Mouse (Mus musculus): ENCODE measurements at regions not wholly inside any gene's neighbourhood (a gene's known extent, or its start where the extent isn't known, plus 50 kb on each side); places are given as distances from the start of the nearest gene placed in this dataset.
"Not testable (repeated sequence)": the region's sequence is repeated elsewhere in the genome, so short reads cannot be mapped to it uniquely, and the experiment has no call there.

- ATAC-seq (replicated peaks; ENCODE audit: poor library complexity), result peak; percentile 38; the same call in 1 of the 2 replicates
Observed at GRCm38 (mm10) chr10:118602922-118603321, 162.1 kb downstream of the Ifng start.

DNA sequence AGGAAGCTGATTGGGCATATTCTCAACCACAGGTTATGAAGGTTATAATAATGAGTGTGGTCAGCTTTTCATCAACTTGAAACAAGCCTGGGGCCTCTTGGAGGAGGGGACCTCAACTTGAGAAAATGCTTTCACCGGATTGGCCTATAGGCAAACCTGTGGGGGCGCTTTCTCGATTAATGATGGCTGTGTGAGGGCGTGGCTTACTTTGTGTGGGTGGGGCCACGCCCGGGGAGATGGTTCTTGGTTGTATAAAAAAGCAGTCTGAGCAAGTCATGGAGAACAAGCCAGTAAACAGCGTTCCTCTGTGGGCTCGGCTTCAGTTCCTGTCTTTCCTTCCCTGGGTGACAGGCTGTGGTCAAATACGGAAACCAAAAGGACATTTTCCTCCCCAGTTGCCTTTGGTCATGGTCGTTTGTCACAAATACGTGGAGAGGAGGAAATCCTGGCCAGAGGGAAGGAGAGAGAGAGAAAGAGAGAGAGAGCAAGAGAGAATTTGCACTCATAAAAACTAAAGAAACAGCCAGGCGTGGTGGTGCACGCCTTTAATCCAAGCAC lies 163.1 kb downstream of the Ifng start:
- peak; percentile 43 for ATAC-seq (replicated peaks; ENCODE audit: poor library complexity)

- 0 out of 2 replicates have a peak, but pooled peaks have one; percentile 35 for ATAC-seq (replicated peaks; ENCODE audit: poor library complexity)
Observed at GRCm38 (mm10) chr10:118605156-118605821, 164.4 kb downstream of the Ifng start.

- no peak for ATAC-seq (replicated peaks; ENCODE audit: poor library complexity)
Observed at GRCm38 (mm10) chr10:118607418-118607817, 166.6 kb downstream of the Ifng start.

- ATAC-seq (replicated peaks; ENCODE audit: poor library complexity), result no peak
Observed at GRCm38 (mm10) chr10:118608376-118609145, 167.7 kb downstream of the Ifng start.

DNA sequence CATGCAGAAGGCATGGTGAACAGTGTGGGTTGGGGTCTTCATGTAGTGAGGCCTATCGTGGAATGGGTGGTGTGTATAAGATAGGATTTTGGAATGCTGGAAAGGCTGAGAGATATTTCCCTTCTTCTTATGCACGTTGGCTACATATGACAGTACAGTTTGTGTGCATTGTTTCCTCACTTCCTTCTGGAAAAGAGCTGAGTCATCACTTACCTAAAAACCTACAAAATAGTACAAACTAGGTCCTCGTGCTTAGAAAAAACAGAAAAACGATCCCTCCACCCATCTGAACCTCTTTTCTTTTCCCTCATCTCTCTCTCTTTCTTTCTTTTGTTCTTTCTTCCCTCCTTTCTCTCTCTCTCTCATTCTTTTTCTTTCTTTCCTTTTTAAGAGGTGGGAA lies 168.3 kb downstream of the Ifng start:
- no peak for ATAC-seq (replicated peaks; ENCODE audit: poor library complexity)

GRCm38 (mm10) chr10:118610868-118611461 lies 170.1 kb downstream of the Ifng start:
- ATAC-seq (replicated peaks; ENCODE audit: poor library complexity), result peak; percentile 78

GRCm38 (mm10) chr10:118612091-118612490 lies 171.2 kb downstream of the Ifng start:
- no peak for ATAC-seq (replicated peaks; ENCODE audit: poor library complexity)

GRCm38 (mm10) chr10:118613056-118613695 lies 172.3 kb downstream of the Ifng start:
- no peak for ATAC-seq (replicated peaks; ENCODE audit: poor library complexity)

DNA sequence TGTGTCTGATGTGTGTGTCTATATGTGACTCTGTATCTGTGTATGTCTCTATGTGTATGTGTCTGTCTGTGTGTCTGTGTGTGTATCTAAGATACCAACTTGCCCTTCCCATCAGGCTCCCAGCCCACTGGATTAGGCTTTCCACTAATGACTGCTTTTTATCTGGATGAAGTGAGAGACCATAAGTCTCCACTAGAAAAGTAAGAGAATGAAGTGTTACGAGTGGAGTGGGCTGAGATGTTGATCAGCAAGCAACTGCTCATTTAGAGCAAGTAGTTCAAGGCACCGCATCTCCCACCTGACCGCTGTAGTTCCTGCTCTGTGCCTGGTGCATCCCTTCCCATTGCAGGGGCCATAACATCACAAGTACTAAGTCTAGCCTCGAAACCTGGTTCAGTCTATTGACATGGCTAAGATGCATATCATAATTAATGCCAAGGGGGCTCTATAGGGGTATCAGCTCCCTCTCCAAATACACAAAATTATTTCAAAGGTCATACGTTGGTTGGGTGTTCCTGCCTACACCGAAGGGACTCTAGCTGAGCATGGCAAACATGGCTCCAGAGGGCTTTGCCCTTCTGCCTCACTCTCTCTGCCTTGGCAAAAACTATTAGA lies 173.5 kb downstream of the Ifng start:
- no peak for ATAC-seq (replicated peaks; ENCODE audit: poor library complexity)

GRCm38 (mm10) chr10:118615131-118616020 lies 174.5 kb downstream of the Ifng start:
- no peak for ATAC-seq (replicated peaks; ENCODE audit: poor library complexity)

DNA sequence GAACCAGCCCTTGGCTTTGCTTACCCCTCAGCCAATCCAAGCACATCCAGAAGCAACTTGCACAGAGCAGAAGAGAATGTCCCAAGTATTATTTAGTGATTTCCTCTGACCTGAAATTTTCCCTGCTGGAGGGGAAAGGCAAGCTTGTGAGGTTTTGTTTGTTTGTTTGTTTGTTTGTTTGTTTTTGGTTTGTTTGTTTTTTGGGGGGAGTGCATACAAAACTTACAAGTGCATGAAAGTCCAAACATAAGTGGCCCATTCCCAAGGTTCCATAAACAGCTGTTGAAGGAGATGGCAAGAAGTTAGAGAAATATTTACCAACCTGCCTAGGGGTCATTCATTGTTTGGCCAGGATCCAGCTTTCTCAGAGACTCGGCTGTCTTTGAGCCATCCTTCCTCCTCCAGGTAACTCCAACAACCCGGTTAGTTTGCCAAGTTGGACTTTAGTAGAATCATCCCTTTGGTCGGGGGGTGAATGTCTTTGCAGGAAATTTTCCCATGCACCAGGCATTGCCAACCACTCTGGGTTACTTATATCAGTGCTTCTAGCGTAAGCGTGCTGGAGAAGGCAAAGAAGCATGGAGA lies 175.3 kb downstream of the Ifng start:
- no peak for ATAC-seq (replicated peaks; ENCODE audit: poor library complexity)

GRCm38 (mm10) chr10:118617291-118618044 lies 176.6 kb downstream of the Ifng start:
- no peak for ATAC-seq (replicated peaks; ENCODE audit: poor library complexity)

DNA sequence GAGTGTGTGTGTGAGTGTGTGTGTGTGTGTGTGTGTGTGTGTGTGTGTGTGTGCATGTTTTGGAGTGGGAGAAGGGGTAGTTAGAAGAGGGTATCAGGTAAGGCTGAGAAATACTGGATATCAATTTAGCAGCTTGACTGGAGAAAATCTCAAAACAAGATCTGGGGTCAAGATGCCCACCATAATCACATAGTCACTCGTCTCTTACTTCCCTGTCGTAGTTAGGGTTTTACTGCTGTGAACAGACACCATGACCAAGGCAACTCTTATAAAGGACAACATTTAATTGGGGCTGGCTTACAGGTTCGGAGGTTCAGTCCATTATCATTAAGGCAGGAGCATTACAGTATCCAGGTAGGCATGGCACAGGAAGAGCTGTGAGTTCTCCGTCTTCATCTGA lies 177.4 kb downstream of the Ifng start:
- not testable (repeated sequence) for ATAC-seq (replicated peaks; ENCODE audit: poor library complexity)

DNA sequence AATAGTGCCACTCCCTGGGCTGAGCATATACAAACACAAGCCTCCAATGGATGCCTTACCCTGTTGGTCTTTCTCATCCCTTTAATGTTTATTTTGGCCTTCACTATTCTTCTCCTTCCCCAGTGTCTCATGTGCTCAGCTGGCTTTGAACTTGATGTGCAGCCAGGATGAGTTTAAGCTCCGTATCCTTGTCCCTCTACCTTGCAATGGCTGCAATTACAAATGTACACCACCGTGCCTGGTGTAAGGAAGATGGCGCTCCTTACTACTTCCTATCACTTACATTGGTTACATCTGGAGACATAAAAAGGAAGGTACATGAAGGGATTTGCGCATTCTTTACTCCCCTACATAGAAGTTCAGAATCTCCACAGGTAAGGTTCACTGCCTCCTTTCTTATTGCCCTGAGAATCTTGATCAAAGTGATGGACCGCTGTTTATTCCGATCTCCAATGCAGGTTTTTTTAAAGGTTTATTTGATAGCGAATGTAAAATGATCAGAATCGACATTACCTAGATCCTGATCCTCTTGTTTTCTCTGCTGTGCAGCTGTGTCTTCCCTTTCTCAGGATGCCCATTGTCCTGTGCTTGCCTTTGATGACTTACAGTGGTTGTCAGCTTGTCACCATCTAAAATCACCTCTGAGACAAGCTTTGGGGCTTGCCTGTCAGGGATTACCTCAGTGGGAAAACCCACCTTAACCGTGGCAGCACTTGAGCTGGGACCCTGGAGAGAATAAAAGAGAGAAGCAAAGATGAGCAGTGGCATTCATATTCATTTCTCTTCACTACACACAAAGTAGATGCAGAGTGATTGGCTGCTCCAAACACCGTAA lies 178.1 kb downstream of the Ifng start:
- ATAC-seq (replicated peaks; ENCODE audit: poor library complexity), result no peak

GRCm38 (mm10) chr10:118619601-118620000 lies 178.8 kb downstream of the Ifng start:
- ATAC-seq (replicated peaks; ENCODE audit: poor library complexity), result no peak

GRCm38 (mm10) chr10:118620611-118621010 lies 179.8 kb downstream of the Ifng start:
- no peak for ATAC-seq (replicated peaks; ENCODE audit: poor library complexity)

- ATAC-seq (replicated peaks; ENCODE audit: poor library complexity), result no peak
Observed at GRCm38 (mm10) chr10:118621546-118621945, 180.7 kb downstream of the Ifng start.
